Mouse (Mus musculus) intestine, embryonic 16.5 days (tissue): ENCODE results near the gene Flad1. TPM values are rescaled to one million over a fixed set of nuclear protein-coding genes. Genes with fewer than 3 reads are reported as not detected.
"Not testable (repeated sequence)": the region's sequence is repeated elsewhere in the genome, so short reads cannot be mapped to it uniquely, and the experiment has no call there.

Experiments
- ATAC-seq: fragments of 200-750 bp; cut with Nextera tagmentation; 2 replicates; pipeline ENCODE4 v1.8.0; 2017; ENCODE audit warnings: moderate TSS enrichment, moderate library complexity
- H3K27ac ChIP-seq: fragments of 300-500 bp; sonication (generic); 2 replicates; pipeline ENCODE4 v1.5.1; 2014; ENCODE audit warnings: mild to moderate bottlenecking, low read length
- H3K27me3 ChIP-seq: fragments of 300-500 bp; sonication (generic); replicated peaks from 2 replicates; pipeline ENCODE4 v1.6.1; 2014; ENCODE audit warnings: low read length, control low read depth, mixed read lengths; ENCODE audit not compliant: control insufficient read depth, insufficient read depth
- H3K36me3 ChIP-seq: fragments of 300-500 bp; sonication (generic); 2 replicates; pipeline ENCODE4 v1.6.1; 2014; ENCODE audit warnings: low read length, control low read depth; ENCODE audit not compliant: control insufficient read depth, insufficient read depth
- H3K4me1 ChIP-seq: fragments of 300-500 bp; sonication (generic); 2 replicates; pipeline ENCODE4 v1.6.1; 2014; ENCODE audit warnings: low read length, control low read depth, mixed read lengths; ENCODE audit not compliant: control insufficient read depth, insufficient read depth
- H3K4me2 ChIP-seq: fragments of 300-500 bp; sonication (generic); 2 replicates; pipeline ENCODE4 v1.6.1; 2014; ENCODE audit warnings: low read depth, low read length, control low read depth
- H3K4me3 ChIP-seq: fragments of 300-500 bp; sonication (generic); 2 replicates; pipeline ENCODE4 v1.5.1; 2014; ENCODE audit warnings: mild to moderate bottlenecking, low read length
- H3K9ac ChIP-seq: fragments of 300-500 bp; sonication (generic); 2 replicates; pipeline ENCODE4 v1.6.1; 2014; ENCODE audit warnings: low read depth, low read length
- H3K9me3 ChIP-seq: fragments of 300-500 bp; sonication (generic); 2 replicates; pipeline ENCODE4 v1.6.1; 2016; ENCODE audit warnings: low read length, control low read depth; ENCODE audit not compliant: control insufficient read depth
- WGBS: fragments of 180-500 bp; shearing (Covaris S2); extraction: QIAGEN DNeasy Blood & Tissue Kit; methylation state at CpG from one replicate; pipeline ENCODE4 v1.1.7; 2014; 5-methylcytosine and 5-hydroxymethylcytosine counted together
- polyA plus RNA-seq: library from polyadenylated mRNA; unstranded; fragments of >200 nt; fragmentation: Nextera tagmentation; extraction: Ambion mirVana; gene quantifications from 2 replicates; pipeline ENCODE4 v1.2.1, GENCODE M21; 2015

Flad1 gene
- polyA plus RNA-seq, 1 experiment from 2014 or later: 44.5 TPM

DNA sequence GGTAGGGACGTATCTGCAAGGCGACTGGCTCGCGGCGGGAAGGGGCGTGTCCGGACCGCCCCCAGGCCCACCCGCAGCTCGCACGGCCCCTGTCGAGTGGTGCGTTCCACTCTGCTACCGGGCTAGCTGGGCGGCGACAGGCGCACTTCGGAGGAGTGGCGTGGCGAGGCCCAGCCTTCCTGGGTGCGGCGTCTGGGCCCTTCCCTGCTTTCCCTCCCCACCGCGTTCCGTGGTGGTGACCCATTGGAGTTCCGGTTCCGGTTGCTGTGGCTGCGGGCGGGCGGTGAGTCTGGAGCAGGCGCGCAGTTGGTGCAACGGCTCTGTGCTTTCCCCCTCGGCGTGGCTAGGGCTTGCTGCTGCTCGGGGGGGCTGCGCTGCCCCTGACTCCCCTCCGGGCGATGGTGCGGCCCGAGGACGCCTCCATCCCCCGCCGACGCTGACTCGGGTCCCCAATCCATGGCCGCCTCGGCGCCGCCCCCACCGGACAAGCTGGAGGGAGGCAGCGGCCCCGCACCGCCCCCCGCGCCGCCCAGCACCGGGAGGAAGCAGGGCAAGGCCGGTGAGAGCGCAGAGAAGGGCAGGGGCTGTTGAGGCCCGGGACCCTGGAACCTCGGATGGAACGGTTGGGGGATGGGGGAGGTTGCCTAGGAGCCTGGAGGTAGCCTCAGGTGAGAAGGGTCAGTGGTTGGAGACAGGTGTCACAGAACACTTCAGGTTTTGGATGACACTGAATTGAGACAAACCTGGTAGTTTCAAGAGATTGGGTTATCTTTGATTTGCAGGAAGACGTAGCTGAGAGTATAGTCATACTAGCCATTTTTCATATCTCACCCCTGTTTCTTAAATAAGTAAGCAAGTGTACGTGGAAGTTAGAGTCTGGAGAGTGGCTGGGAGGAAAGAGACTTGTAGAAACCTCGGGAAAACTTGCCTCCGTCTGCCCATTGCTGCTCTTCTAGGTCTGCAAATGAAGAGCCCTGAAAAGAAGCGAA lies 18.8 kb upstream of the Flad1 start, which contains the start of gene Pygo2:
Pygo2 (plus strand) TSS at position 44 of the 989 bp plus-strand sequence.
- Histone ChIP-seq H3K9ac (peak within 1 kb of the TSS; percentile 99), H3K4me1 (peaks cover 9% of the 10 kb centered on the region), H3K9me3 (no peaks in the 10 kb centered on the region), H3K36me3 (peaks cover 15% of the 10 kb centered on the region), H3K4me3 (peak within 1 kb of the TSS; percentile 100), H3K27me3 (no peaks in the 10 kb centered on the region), H3K27ac (peak within 1 kb of the TSS; percentile 93), H3K4me2 (peak within 1 kb of the TSS; percentile 84)
- 2% methylated on average over 68 of the region's 68 CpGs for WGBS
- peak; percentile 99 for ATAC-seq

DNA sequence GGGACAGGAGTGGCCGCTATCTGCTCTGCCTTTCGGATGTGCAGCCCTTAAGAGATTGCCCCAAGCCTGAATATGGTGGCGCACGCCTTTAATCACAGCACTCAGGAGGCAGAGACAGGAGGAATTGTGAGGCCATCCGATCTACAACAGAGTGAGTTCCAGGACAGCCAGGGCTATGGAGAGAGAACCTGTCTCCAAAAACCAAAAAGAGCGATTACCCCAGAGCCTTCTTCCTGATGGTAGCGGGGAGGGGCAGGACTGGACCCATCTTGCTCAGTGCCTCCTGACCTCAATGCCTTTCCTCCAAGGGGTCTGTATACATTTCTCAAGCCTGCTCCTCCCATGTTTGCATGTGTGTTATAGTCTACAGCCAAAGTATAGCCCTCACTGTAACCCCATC lies 17.4 kb upstream of the Flad1 start:
- H3K4me1 ChIP-seq: peaks cover 21% of the 10 kb centered on the region
- not testable (repeated sequence) for ATAC-seq, H3K9ac ChIP-seq, H3K4me2 ChIP-seq, H3K9me3 ChIP-seq, H3K27me3 ChIP-seq, H3K4me3 ChIP-seq, H3K27ac ChIP-seq
- peaks cover 17% of the 10 kb centered on the region for H3K36me3 ChIP-seq
- WGBS: 94% methylated on average over 7 of the region's 7 CpGs

GRCm38 (mm10) chr3:89425876-89426275 lies 14.2 kb upstream of the Flad1 start:
- peaks cover 38% of the 10 kb centered on the region for H3K4me1 ChIP-seq
- no peak for ATAC-seq
- H3K27me3 ChIP-seq: no peaks in the 10 kb centered on the region
- 91% methylated on average over 4 of the region's 4 CpGs for WGBS
- H3K9me3 ChIP-seq: no peaks in the 10 kb centered on the region
- no peak overlapping the region for H3K4me2 ChIP-seq
- H3K4me3 ChIP-seq: no peak overlapping the region
- no peak overlapping the region for H3K27ac ChIP-seq
- H3K36me3 ChIP-seq: peaks cover 13% of the 10 kb centered on the region; the same call in 1 of the 2 replicates
- no peak overlapping the region for H3K9ac ChIP-seq

DNA sequence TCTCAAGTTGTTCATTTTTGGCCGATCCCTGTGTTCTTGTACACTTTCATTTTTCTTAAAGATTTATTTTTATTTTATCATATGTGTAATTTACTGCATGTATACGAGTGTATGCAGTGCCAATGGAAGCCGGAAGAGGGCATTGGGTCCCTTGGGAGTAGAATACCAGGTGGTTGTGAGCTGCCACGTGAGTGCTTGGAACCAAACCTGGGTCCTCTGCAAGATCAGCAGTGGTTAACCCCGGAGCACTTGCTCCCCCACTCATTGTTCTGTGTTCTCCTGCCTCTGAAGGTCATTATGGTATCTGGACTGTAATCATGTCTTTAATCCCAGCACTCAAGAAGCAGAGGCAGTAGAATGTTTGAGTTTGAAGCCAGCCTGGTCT lies 13.5 kb upstream of the Flad1 start:
- H3K27ac ChIP-seq: 0 out of 2 replicates have a peak overlapping the region, but pooled peaks have one; percentile 9
- H3K4me2 ChIP-seq: no peak overlapping the region
- H3K4me3 ChIP-seq: no peak overlapping the region
- ATAC-seq: no peak
- H3K27me3 ChIP-seq: no peaks in the 10 kb centered on the region
- peaks cover 43% of the 10 kb centered on the region for H3K4me1 ChIP-seq
- no peaks in the 10 kb centered on the region for H3K9me3 ChIP-seq
- no peak overlapping the region for H3K9ac ChIP-seq
- 70% methylated on average over 5 of the region's 5 CpGs for WGBS
- peaks cover 13% of the 10 kb centered on the region; the same call in 1 of the 2 replicates for H3K36me3 ChIP-seq

DNA sequence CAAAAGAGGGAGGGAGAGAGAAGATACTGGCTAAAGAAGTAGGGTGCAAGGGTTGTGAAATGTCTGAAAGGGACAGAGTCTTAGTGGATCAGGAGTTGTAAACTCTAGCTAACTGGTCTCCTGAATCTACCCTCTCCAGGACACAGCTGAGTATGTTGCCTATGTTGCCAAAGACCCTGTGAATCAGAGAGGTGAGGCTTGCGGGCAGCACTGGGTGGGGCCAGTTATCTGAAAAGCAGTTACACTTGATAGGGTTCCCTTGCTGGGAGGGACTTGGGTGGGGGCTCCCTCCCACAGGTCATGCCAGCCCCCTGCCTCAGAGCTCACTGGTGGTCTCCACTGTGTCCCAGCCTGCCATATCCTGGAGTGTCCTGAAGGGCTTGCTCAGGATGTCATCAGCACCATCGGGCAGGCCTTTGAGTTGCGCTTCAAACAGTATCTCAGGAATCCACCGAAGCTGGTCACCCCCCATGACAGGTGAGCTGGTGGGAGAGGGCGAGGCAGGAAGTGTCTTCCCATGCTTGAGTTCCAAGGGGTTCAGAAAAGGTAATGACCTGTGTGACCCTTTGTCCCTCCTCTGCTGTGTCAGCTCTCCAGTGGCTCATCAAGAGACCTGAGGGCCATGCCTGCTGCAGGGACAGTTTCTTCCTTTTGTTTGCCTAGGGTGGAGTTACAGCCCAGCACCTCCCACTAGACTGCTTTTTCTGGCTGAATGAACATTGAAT lies 12.9 kb upstream of the Flad1 start:
- peaks cover 13% of the 10 kb centered on the region; the same call in 1 of the 2 replicates for H3K36me3 ChIP-seq
- H3K27me3 ChIP-seq: no peaks in the 10 kb centered on the region
- peak overlapping the region; percentile 68 for H3K27ac ChIP-seq
- H3K9ac ChIP-seq: no peak overlapping the region
- peak; percentile 32 for ATAC-seq
- H3K9me3 ChIP-seq: no peaks in the 10 kb centered on the region
- peaks cover 43% of the 10 kb centered on the region for H3K4me1 ChIP-seq
- no peak overlapping the region for H3K4me2 ChIP-seq
- WGBS: 60% methylated on average over 5 of the region's 5 CpGs
- no peak overlapping the region for H3K4me3 ChIP-seq

GRCm38 (mm10) chr3:89422556-89423205 lies 11.0 kb upstream of the Flad1 start:
- ATAC-seq: no peak
- peaks cover 10% of the 10 kb centered on the region; the same call in 1 of the 2 replicates for H3K36me3 ChIP-seq
- H3K27me3 ChIP-seq: no peaks in the 10 kb centered on the region
- peak overlapping the region; percentile 58 for H3K4me3 ChIP-seq
- H3K4me1 ChIP-seq: peaks cover 43% of the 10 kb centered on the region
- peak overlapping the region; percentile 74 for H3K9ac ChIP-seq
- WGBS: 68% methylated on average over 6 of the region's 6 CpGs
- H3K4me2 ChIP-seq: peak overlapping the region; percentile 78
- H3K27ac ChIP-seq: 0 out of 2 replicates have a peak overlapping the region, but pooled peaks have one; percentile 98
- no peaks in the 10 kb centered on the region for H3K9me3 ChIP-seq

GRCm38 (mm10) chr3:89421810-89422473 lies 10.3 kb upstream of the Flad1 start:
- peak overlapping the region; percentile 98 for H3K27ac ChIP-seq
- peak overlapping the region; percentile 58 for H3K4me3 ChIP-seq
- H3K4me2 ChIP-seq: peak overlapping the region; percentile 78
- H3K9ac ChIP-seq: peak overlapping the region; percentile 74
- no peaks in the 10 kb centered on the region for H3K27me3 ChIP-seq
- H3K9me3 ChIP-seq: no peaks in the 10 kb centered on the region
- WGBS: 15% methylated on average over 21 of the region's 22 CpGs
- H3K36me3 ChIP-seq: 0 out of 2 replicates have a peak, but pooled peaks cover 3% of the 10 kb centered on the region
- H3K4me1 ChIP-seq: peaks cover 43% of the 10 kb centered on the region
- ATAC-seq: no peak

DNA sequence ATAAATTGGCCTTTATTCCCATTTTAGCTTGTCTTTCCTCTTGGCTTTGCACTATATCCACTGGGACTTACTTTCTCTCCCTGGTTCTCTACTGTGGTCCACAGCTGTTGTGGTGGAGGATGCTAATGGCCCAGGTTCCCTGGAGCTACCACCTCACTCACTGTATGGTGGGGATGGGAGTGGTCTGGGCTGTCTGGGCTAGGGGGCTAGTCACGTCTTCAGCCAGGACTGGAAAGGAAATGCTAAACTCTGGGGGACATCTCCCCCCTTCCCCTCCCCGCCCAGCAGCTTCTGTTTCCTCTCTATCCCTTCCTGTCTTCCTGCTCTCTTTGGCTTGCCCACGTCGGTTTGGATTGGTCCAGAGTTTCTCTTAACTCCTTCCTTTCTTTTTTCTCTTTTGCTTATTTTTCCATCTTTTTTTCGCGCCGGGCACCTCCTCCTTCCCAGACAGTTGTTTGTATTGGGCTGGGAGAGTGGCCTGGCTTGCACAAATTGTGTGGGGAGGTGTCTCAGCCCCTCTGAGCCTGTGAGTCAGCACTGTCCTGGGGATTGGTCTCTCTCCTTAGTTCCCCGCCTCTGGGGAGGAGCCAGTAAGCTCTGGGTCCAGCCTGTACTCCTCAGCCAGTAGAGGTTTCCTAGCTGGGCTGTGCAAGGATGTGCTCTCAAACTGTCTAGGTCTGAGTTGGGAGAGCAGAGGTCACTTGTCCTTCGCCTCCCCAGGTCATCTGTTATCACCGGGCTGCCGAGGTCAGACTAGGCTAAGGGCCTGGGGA lies 9.5 kb upstream of the Flad1 start:
- Histone ChIP-seq H3K9ac (peak overlapping the region; percentile 74), H3K36me3 (peaks cover 4% of the 10 kb centered on the region; the same call in 1 of the 2 replicates), H3K9me3 (no peaks in the 10 kb centered on the region), H3K4me2 (peak overlapping the region; percentile 78), H3K4me3 (peak overlapping the region; percentile 58), H3K27ac (peak overlapping the region; percentile 98), H3K27me3 (no peaks in the 10 kb centered on the region), H3K4me1 (peaks cover 47% of the 10 kb centered on the region)
- WGBS: 4% methylated on average over 11 of the region's 11 CpGs
- ATAC-seq: peak; percentile 68
